Mouse (Mus musculus) spleen, postnatal 10 days (tissue): ENCODE results near the gene Afg1l.

Experiments
- DNase-seq, 2 experiments: peaks; one replicate each; pipeline ENCODE4 v3.0.0; 2021 to 2022; ENCODE audit warnings: low spot score in 2 of 2

Gene Afg1l

GRCm38 (mm10) chr10:42478341-42478720 is at the start of gene Afg1l:
TSS of gene Afg1l (minus strand) at chr10:42478565.
- peak; percentile 94 to 97 for DNase-seq

DNA sequence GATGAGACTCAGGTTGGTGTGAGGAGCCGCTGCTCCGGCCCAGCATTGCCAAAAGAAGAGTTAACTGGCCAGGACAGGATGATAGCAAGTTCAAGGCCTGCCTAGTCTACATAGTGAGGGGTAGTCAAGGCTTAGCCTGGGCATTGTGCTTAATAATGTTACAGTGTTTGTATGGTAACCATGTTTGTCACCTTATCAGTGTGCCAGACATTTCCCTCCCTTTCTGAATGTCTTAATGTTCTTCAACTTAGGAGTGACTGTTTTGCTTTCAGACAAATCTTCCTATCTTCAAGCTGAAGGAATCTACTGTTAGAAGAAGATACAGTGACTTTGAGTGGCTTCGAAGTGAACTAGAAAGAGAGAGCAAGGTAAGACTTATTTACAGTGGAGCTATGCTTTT is 47.3 kb upstream of the Afg1l start:
- DNase-seq, result no peak

GRCm38 (mm10) chr10:42523556-42524162 is 45.3 kb upstream of the Afg1l start:
- DNase-seq, result no peak

DNA sequence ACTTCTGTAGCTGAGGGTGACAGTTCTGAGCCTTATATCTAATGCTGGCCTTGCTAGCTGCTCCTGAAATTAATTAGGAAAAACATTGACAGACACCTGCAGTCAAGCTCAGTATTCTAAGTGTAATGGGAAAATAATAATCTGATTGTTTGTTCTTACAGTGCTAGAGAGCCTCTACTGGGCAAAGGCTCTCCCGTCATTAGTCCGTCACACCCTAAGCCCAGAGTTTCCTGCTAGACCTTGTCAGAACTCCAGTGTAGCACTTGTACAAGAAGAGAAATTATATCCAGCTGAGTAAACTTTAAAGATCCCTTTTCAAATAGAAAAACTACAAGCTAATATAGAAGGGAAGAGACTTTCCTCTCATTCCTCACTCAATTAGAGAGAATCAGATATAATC is 44.5 kb upstream of the Afg1l start:
- no peak for DNase-seq

GRCm38 (mm10) chr10:42521315-42521981 is 43.1 kb upstream of the Afg1l start:
- no peak for DNase-seq

GRCm38 (mm10) chr10:42518363-42518762 is 40.0 kb upstream of the Afg1l start:
- no peak for DNase-seq

DNA sequence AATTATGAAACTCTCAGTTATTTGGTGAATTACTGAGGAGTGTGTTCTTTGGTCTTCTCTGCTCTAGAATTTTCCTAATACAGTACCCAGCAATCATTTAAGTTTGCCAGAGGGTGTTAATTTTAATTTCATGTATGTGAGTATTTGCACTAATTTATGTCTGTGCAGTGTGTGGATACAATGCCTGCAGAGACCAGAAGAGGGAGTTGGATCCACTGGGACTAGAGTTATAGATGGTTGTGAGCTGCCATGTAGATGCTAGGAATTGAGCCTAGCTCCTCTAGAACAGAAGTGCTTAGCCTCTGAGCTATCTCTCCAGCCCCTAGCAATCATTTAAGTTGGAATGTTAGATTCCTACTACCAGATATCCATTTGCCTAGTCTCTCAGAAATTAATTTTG is 35.8 kb upstream of the Afg1l start:
- no peak for DNase-seq

DNA sequence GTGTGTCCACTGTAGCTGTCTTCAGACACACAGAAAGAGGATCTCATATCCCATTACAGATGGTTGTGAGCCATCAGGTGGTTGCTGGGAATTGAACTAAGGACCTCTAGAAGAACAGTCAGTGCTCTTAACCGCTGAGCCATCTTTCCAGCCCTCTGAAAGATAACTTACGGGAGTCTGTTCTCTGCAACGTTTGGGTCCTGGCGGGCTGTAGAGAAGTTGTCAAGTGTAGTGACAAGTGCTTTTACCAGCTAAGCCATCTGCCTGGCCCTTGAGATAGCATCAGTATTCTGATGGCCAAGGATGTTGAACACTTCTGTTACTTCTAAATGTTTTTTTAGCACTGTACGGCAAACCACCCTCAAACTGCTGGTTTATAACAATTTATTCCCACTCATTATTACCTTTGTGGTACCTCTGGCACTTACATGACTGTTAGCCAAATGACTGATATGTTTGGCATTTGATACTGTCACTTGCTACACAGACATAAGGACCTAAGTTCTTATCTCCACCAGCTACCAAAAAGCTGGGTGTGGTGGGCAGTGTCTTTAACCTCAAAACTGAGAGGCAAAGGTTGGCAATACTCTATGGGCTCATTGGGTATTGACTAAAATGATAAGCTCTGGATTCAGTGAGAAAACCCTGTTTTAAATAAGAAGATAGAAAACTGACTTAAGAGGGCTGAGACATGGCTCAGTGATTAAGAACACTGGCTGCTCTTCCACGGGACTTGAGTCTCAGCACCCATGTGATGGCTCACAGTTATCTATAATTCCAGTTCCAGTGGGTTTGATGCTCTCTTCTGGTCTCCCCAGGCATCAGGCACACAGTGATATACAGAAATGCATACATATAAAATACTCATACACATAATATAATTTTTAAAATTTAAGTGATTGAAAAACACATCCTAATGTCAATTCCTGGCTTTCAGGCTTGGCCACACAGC is 33.1 kb upstream of the Afg1l start:
- DNase-seq, result no peak

- DNase-seq, result no peak
Observed at GRCm38 (mm10) chr10:42510141-42510540, 31.8 kb upstream of the Afg1l start.

DNA sequence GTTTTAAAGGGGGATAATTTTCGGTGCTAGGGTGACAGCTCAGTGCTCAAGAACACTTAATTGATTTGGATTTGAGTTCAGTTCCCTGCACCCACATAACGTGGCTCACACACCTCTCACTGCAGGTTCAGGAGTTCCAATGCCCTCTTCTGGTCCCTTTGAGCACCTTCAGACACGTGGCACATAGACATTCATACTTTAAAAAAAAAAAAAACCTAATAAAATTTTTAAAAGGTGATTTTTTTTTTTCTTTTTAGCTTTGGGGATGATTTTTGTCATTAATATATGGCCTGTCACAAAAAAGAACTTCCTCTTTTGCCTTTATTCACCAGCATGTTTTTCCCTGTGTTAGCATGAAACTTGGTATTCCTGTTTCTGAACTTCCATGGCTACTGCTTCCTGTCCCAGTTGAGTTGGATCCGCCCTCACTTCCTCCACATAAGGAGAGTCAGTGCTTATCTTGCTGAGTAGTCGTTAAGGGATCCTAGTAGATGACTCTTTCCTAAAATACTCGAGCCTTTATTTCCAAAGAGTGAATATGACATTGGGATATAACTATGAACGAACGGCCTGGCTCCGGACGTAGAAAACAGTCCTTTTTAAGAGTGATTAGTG is 25.8 kb upstream of the Afg1l start:
- no peak for DNase-seq

- DNase-seq, result peak; percentile 75 to 91
Observed at GRCm38 (mm10) chr10:42502349-42503111, 24.2 kb upstream of the Afg1l start.

GRCm38 (mm10) chr10:42501775-42502348 is 23.5 kb upstream of the Afg1l start, which contains the start of gene Snx3:
TSS of gene Snx3 (plus strand) at chr10:42502030.
- peak in 1 of 2 experiments; percentile 96 for DNase-seq

- DNase-seq, result no peak
Observed at GRCm38 (mm10) chr10:42501161-42501560, 22.8 kb upstream of the Afg1l start.

- DNase-seq, result no peak
Observed at GRCm38 (mm10) chr10:42500611-42501010, 22.2 kb upstream of the Afg1l start.

DNA sequence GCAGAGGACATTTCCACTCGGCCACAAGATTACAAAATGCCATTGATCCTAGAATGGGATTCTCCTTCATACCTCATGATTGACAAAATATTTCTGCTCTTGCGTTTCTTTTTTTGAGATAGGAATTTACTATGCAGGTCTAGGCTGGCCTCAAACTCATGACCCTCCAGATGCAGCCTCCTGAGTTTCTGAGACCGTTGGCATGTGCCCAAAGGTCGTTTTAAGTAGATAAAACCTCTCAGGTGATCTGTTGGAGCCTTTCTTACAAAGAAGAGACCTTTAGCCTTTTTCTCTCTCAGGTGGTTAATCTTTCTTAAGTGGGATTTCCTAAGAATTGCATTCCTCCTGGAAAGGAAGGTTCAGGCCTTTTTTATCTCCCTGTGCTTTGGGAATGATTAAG is 14.6 kb upstream of the Afg1l start:
- no peak for DNase-seq

GRCm38 (mm10) chr10:42492027-42492771 is 13.8 kb upstream of the Afg1l start:
- no peak for DNase-seq

DNA sequence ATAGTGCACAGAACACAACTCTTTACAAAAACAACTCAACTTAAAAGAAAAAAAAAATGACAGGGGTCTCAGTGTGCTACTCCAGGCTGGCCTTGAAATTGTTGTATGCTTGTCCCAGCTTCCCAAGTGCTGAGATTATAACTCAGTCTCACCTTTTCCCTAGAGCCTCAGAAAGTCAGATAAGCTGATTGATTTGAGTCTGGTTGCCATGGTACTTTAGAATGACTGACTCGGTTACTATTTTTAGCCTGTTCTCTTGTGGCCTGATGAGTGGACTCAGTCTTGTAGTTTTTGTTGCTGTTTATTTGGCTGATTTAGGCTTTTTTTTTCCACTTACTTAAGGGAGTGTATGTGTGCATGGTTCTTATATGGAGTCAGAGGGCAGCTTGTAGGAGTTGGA is 12.8 kb upstream of the Afg1l start:
- DNase-seq, result no peak

- no peak for DNase-seq
Observed at GRCm38 (mm10) chr10:42488606-42489296, 10.4 kb upstream of the Afg1l start.

DNA sequence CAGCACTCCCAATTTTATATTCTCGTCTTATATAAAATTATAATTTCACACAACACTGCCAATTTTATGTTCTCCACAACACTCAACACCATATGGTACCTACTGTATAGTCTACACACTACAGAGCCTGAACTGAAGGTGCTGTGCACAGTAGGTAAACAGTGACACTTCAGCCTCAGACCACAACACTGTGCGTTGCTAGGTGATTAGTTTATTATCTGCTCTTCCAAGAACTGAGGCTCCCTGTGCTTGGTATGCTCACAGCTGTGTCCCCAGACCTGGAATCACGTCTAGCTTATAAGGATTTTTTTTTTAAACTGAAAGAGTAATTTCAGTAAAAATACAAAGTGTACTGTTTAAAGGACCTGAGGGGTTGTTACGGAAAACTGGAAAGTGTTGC is 2.4 kb upstream of the Afg1l start:
- DNase-seq, result no peak
